Mouse (Mus musculus): ENCODE data around the gene Tmem88. TPM values are rescaled to one million over a fixed set of nuclear protein-coding genes. Genes with fewer than 3 reads are reported as not detected.

The Tmem88 gene
- polyA plus RNA-seq (2014; fragmentation: Nextera tagmentation; extraction: Ambion mirVana) = 4.7 and 5.7 TPM in 2 replicates

DNA sequence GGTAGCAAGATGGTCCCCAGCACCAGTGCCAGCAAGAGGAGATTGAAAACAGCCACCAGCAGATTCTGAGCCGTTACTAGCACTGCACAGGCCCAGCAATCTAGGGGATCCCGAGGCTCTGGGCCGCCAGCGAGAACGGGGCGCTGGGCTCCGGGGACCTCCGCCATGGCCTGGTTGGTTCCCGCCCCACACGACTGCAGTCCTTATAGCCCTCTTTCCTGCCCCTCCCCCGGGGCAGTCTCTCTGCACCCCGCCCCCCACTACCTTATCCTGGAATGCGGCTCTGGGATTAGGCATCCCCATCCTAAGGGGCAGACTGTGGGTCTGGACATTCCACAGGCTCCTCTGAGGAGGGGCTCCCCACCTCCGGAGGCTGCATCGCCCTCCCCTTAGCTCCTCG is at the start of gene Tmem88:
Tmem88 (minus strand) TSS at position 176 of the 400 bp plus-strand sequence.
- ATAC-seq = no peak
- WGBS = 8% methylated on average over 16 of the region's 16 CpGs
- peak within 1 kb of the TSS; percentile 49 for H3K9ac ChIP-seq (ENCODE audit: low read length)

DNA sequence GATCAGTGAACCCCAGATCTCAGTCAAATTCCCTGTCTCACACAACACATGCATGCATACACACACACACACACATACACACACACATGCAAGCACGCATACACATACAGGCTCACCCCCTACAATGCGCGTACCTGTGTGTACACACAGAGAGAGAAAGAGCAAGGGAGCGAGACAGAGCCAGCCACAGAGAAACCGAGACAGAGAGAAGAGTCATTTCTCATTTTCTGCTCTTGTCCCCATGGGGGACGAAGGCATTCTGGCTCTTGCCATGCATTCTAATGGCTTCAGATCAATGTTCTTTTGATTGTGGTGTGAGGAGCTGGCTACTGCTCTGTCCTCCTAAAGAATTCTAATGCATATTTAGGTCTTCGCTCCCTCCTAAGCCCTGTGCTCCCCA is 49.3 kb upstream of the Tmem88 start:
- H3K4me2 ChIP-seq (ENCODE audit: low read length) = no peak overlapping the region
- no peak overlapping the region for H3K27ac ChIP-seq (ENCODE audit: low read depth, low read length)
- H3K36me3 ChIP-seq (ENCODE audit: control insufficient read depth, insufficient read depth, low read length) = no peaks in the 10 kb centered on the region
- no peak overlapping the region for H3K4me3 ChIP-seq (ENCODE audit: low read depth, low read length)
- H3K4me1 ChIP-seq (ENCODE audit: control insufficient read depth, insufficient read depth, low read length) = no peaks in the 10 kb centered on the region
- ATAC-seq = no peak
- H3K9ac ChIP-seq (ENCODE audit: low read length) = no peak overlapping the region
- H3K27me3 ChIP-seq (replicated peaks; ENCODE audit: control insufficient read depth, insufficient read depth, low read length) = no peaks in the 10 kb centered on the region
- DNase-seq (ENCODE audit: low spot score) = no peak
- 88% methylated on average over 7 of the region's 7 CpGs for WGBS
- H3K9me3 ChIP-seq (replicated peaks; ENCODE audit: control insufficient read depth, low read length) = no peaks in the 10 kb centered on the region

More for the DNA sequence above, at the start of gene Tmem88:
- Histone ChIP-seq H3K4me1 (ENCODE audit: control insufficient read depth, insufficient read depth, low read length) (peaks cover 11% of the 10 kb centered on the region), H3K36me3 (ENCODE audit: control insufficient read depth, insufficient read depth, low read length) (peaks cover 50% of the 10 kb centered on the region), H3K4me3 (ENCODE audit: low read depth, low read length) (0 out of 2 replicates have a peak within 1 kb of the TSS, but pooled peaks have one; percentile 15), H3K27me3 (replicated peaks; ENCODE audit: control insufficient read depth, insufficient read depth, low read length) (0 out of 2 replicates have a peak, but pooled peaks cover 4% of the 10 kb centered on the region), H3K9me3 (replicated peaks; ENCODE audit: control insufficient read depth, low read length) (no peaks in the 10 kb centered on the region), H3K27ac (ENCODE audit: low read depth, low read length) (no peak within 1 kb of the TSS), H3K4me2 (ENCODE audit: low read length) (0 out of 2 replicates have a peak within 1 kb of the TSS, but pooled peaks have one; percentile 19)
- DNase-seq (ENCODE audit: low spot score) = no peak

- 61% methylated on average over 5 of the region's 5 CpGs for WGBS
- no peak overlapping the region for H3K9ac ChIP-seq (ENCODE audit: low read length)
- H3K4me1 ChIP-seq (ENCODE audit: control insufficient read depth, insufficient read depth, low read length) = no peaks in the 10 kb centered on the region
- ATAC-seq = no peak
- no peaks in the 10 kb centered on the region for H3K9me3 ChIP-seq (replicated peaks; ENCODE audit: control insufficient read depth, low read length)
- no peaks in the 10 kb centered on the region for H3K36me3 ChIP-seq (ENCODE audit: control insufficient read depth, insufficient read depth, low read length)
- H3K27ac ChIP-seq (ENCODE audit: low read depth, low read length) = no peak overlapping the region
- no peak for DNase-seq (ENCODE audit: low spot score)
- no peak overlapping the region for H3K4me3 ChIP-seq (ENCODE audit: low read depth, low read length)
- no peaks in the 10 kb centered on the region for H3K27me3 ChIP-seq (replicated peaks; ENCODE audit: control insufficient read depth, insufficient read depth, low read length)
- no peak overlapping the region for H3K4me2 ChIP-seq (ENCODE audit: low read length)
These were observed 45.3 kb upstream of the Tmem88 start for GRCm38 (mm10) chr11:69443328-69443727.

- Histone ChIP-seq H3K9ac (ENCODE audit: low read length) (no peak overlapping the region), H3K4me2 (ENCODE audit: low read length) (no peak overlapping the region), H3K4me3 (ENCODE audit: low read depth, low read length) (no peak overlapping the region), H3K27ac (ENCODE audit: low read depth, low read length) (no peak overlapping the region), H3K36me3 (ENCODE audit: control insufficient read depth, insufficient read depth, low read length) (no peaks in the 10 kb centered on the region), H3K27me3 (replicated peaks; ENCODE audit: control insufficient read depth, insufficient read depth, low read length) (no peaks in the 10 kb centered on the region), H3K4me1 (ENCODE audit: control insufficient read depth, insufficient read depth, low read length) (no peaks in the 10 kb centered on the region), H3K9me3 (replicated peaks; ENCODE audit: control insufficient read depth, low read length) (no peaks in the 10 kb centered on the region)
- no peak for ATAC-seq
- no peak for DNase-seq (ENCODE audit: low spot score)
- 57% methylated on average over 3 of the region's 3 CpGs for WGBS
These were observed 39.3 kb upstream of the Tmem88 start for GRCm38 (mm10) chr11:69437291-69437690.

DNA sequence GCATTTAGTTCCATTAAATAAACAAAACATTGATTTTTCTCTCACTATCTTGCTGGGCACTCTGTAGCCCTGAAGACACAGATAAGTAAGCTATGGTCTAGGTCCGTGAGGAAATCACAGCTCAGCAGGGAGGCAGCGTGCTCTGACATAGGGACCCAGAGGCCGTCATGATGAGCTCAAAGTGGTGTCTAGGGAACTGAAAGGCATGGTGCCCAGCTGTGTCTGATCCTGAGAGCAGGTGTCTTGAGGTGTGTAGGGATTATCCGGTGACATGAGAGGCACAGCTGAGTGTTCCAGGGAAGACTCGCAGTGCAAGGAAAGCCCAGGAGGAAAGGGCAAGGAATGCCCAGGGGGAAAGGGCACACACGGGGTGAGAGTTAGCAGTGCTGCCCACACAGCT is 35.2 kb upstream of the Tmem88 start:
- no peak for ATAC-seq
- Histone ChIP-seq H3K27ac (ENCODE audit: low read depth, low read length) (no peak overlapping the region), H3K4me1 (ENCODE audit: control insufficient read depth, insufficient read depth, low read length) (no peaks in the 10 kb centered on the region), H3K27me3 (replicated peaks; ENCODE audit: control insufficient read depth, insufficient read depth, low read length) (no peaks in the 10 kb centered on the region), H3K9me3 (replicated peaks; ENCODE audit: control insufficient read depth, low read length) (no peaks in the 10 kb centered on the region), H3K4me3 (ENCODE audit: low read depth, low read length) (no peak overlapping the region), H3K36me3 (ENCODE audit: control insufficient read depth, insufficient read depth, low read length) (no peaks in the 10 kb centered on the region), H3K9ac (ENCODE audit: low read length) (no peak overlapping the region), H3K4me2 (ENCODE audit: low read length) (no peak overlapping the region)
- 79% methylated on average over 6 of the region's 6 CpGs for WGBS
- DNase-seq (ENCODE audit: low spot score) = no peak

- H3K36me3 ChIP-seq (ENCODE audit: control insufficient read depth, insufficient read depth, low read length) = no peaks in the 10 kb centered on the region
- DNase-seq (ENCODE audit: low spot score) (no peak), ATAC-seq (peak; percentile 29; the same call in 1 of the 2 replicates)
- H3K27me3 ChIP-seq (replicated peaks; ENCODE audit: control insufficient read depth, insufficient read depth, low read length) = no peaks in the 10 kb centered on the region
- H3K4me3 ChIP-seq (ENCODE audit: low read depth, low read length) = no peak overlapping the region
- H3K4me2 ChIP-seq (ENCODE audit: low read length) = no peak overlapping the region
- H3K4me1 ChIP-seq (ENCODE audit: control insufficient read depth, insufficient read depth, low read length) = no peaks in the 10 kb centered on the region
- no peak overlapping the region for H3K9ac ChIP-seq (ENCODE audit: low read length)
- WGBS = 80% methylated on average over 11 of the region's 11 CpGs
- H3K27ac ChIP-seq (ENCODE audit: low read depth, low read length) = no peak overlapping the region
- no peaks in the 10 kb centered on the region for H3K9me3 ChIP-seq (replicated peaks; ENCODE audit: control insufficient read depth, low read length)
These were observed 34.6 kb upstream of the Tmem88 start for GRCm38 (mm10) chr11:69432640-69432982.

DNA sequence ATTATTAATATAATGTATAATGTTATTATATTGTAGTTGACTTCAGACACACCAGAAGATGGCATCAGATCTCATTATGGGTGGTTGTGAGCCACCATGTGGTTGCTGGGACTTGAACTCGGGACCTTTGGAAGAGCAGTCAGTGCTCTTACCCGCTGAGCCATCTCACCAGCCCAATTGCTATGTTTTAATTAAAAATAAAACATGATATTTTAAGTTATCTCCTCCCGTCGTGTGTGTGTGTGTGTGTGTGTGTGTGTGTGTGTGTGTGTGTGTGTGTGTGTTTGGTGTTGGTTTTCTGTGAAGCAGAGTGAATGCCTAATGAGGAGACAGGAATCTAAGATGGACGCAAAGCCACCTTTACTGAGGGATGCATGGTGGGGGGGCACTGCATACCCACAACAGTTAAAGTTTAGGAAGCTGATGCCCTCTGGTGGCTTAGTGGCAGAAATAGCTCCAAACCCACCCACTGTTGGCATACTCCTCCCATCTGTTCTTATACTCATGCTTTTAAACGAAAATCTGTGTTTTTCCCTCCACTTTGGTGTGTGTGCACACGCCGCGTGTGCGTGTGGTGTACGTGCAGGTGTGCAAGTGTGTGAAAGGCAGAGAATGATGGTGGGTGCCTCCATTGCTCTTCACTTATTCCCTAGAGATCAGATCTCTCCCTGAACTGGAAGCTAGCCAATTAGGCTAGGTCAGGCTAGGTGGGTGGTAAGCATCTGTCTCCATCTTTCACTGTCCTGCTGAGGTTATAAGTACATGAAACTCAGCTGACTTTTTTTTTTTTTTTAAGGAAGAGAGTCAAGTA is 34.0 kb upstream of the Tmem88 start:
- peak; percentile 96 for DNase-seq (ENCODE audit: low spot score)
- H3K36me3 ChIP-seq (ENCODE audit: control insufficient read depth, insufficient read depth, low read length) = no peaks in the 10 kb centered on the region
- no peak overlapping the region for H3K27ac ChIP-seq (ENCODE audit: low read depth, low read length)
- no peaks in the 10 kb centered on the region for H3K27me3 ChIP-seq (replicated peaks; ENCODE audit: control insufficient read depth, insufficient read depth, low read length)
- no peaks in the 10 kb centered on the region for H3K9me3 ChIP-seq (replicated peaks; ENCODE audit: control insufficient read depth, low read length)
- no peak overlapping the region for H3K9ac ChIP-seq (ENCODE audit: low read length)
- peak; percentile 94 for ATAC-seq
- H3K4me3 ChIP-seq (ENCODE audit: low read depth, low read length) = no peak overlapping the region
- no peak overlapping the region for H3K4me2 ChIP-seq (ENCODE audit: low read length)
- WGBS = 23% methylated on average over 11 of the region's 11 CpGs
- no peaks in the 10 kb centered on the region for H3K4me1 ChIP-seq (ENCODE audit: control insufficient read depth, insufficient read depth, low read length)

DNA sequence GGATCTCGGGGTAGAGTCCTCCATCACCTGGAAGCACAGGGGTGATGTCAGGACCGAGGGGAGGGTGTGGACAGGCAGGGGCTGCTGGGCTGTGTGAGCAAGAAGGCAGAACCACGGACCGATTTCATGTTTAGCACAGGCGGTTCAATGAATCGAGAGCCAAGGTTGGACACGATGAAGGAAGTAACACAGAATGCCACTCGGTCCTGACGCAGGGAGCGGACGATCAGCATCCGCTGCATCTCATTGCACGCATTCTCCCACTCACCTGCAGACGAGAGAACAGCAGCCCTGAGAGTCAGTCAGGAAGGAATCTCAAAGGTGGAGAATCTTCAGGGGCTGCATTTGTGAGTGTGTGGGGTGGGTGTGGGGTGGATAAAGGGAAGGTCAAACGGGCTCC is 32.6 kb upstream of the Tmem88 start:
- Histone ChIP-seq H3K4me2 (ENCODE audit: low read length) (no peak overlapping the region), H3K4me3 (ENCODE audit: low read depth, low read length) (no peak overlapping the region), H3K36me3 (ENCODE audit: control insufficient read depth, insufficient read depth, low read length) (no peaks in the 10 kb centered on the region), H3K27ac (ENCODE audit: low read depth, low read length) (no peak overlapping the region), H3K9ac (ENCODE audit: low read length) (no peak overlapping the region), H3K9me3 (replicated peaks; ENCODE audit: control insufficient read depth, low read length) (no peaks in the 10 kb centered on the region), H3K4me1 (ENCODE audit: control insufficient read depth, insufficient read depth, low read length) (no peaks in the 10 kb centered on the region), H3K27me3 (replicated peaks; ENCODE audit: control insufficient read depth, insufficient read depth, low read length) (no peaks in the 10 kb centered on the region)
- 89% methylated on average over 15 of the region's 15 CpGs for WGBS
- ATAC-seq (no peak), DNase-seq (ENCODE audit: low spot score) (no peak)

- H3K27ac ChIP-seq (ENCODE audit: low read depth, low read length) = no peak overlapping the region
- H3K9me3 ChIP-seq (replicated peaks; ENCODE audit: control insufficient read depth, low read length) = no peaks in the 10 kb centered on the region
- H3K4me1 ChIP-seq (ENCODE audit: control insufficient read depth, insufficient read depth, low read length) = no peaks in the 10 kb centered on the region
- no peak overlapping the region for H3K4me2 ChIP-seq (ENCODE audit: low read length)
- DNase-seq (ENCODE audit: low spot score) (no peak), ATAC-seq (no peak)
- H3K27me3 ChIP-seq (replicated peaks; ENCODE audit: control insufficient read depth, insufficient read depth, low read length) = no peaks in the 10 kb centered on the region
- H3K36me3 ChIP-seq (ENCODE audit: control insufficient read depth, insufficient read depth, low read length) = no peaks in the 10 kb centered on the region
- no peak overlapping the region for H3K9ac ChIP-seq (ENCODE audit: low read length)
- 49% methylated on average over 2 of the region's 2 CpGs for WGBS
- H3K4me3 ChIP-seq (ENCODE audit: low read depth, low read length) = no peak overlapping the region
These were observed 31.3 kb upstream of the Tmem88 start for GRCm38 (mm10) chr11:69429313-69429712.

Measured in forebrain, embryonic 14.5 days (tissue).